Comparison of ENCODE assay signal across 13 mouse cellular contexts in genomic region chr4:127215103-127215502, GRCm38 (mm10). TPM values are rescaled to one million over a fixed set of nuclear protein-coding genes. Genes with fewer than 3 reads are reported as not detected.
DNase-seq lines count a peak whose midpoint lies in the region; ATAC-seq and TF ChIP-seq lines count a peak whose summit lies in the region.
"Had no signal": no experiment of that assay in that cellular context is flagged by ENCODE, and none has a peak within 500 bp of the region (broad histone marks: within the 10 kb centered on the region; RNA-seq: fewer than 3 reads in every experiment).

No protein-coding gene starts in this region.

- H3K27me3 ChIP-seq in intestine, postnatal 0 days (replicated peaks; ENCODE audit: control insufficient read depth, insufficient read depth, low read length) = no peaks in the 10 kb centered on the region
- H3K27me3 ChIP-seq in intestine, embryonic 15.5 days (replicated peaks) = peaks cover 13% of the 10 kb centered on the region
- peaks cover 4% of the 10 kb centered on the region for H3K27me3 ChIP-seq in lung, postnatal 0 days (replicated peaks; ENCODE audit: insufficient read depth, low read length)

- 54% methylated on average over 11 of the region's 11 CpGs for WGBS in intestine, postnatal 0 days
- WGBS in intestine, embryonic 15.5 days = 44% methylated on average over 11 of the region's 11 CpGs
- 40% methylated on average over 11 of the region's 11 CpGs for WGBS in lung, postnatal 0 days
- 47% methylated on average over 11 of the region's 11 CpGs for WGBS in lung, adult 2 months

- ATAC-seq in intestine, postnatal 0 days = no peak
- no peak for ATAC-seq in intestine, embryonic 15.5 days
- no peak for ATAC-seq in lung, postnatal 0 days
- no peak for ATAC-seq in monocyte, adult 5-6 weeks (replicated peaks; ENCODE audit: insufficient number of reproducible peaks, low FRiP score, low TSS enrichment, poor library complexity, severe bottlenecking)

- H3K4me2 ChIP-seq in intestine, postnatal 0 days (replicated peaks; ENCODE audit: low read depth) = no peak overlapping the region
- H3K4me2 ChIP-seq in intestine, embryonic 15.5 days (replicated peaks) = no peak overlapping the region
- H3K4me2 ChIP-seq in lung, postnatal 0 days (replicated peaks; ENCODE audit: low read depth, low read length) = no peak overlapping the region

- no peak for TF ChIP-seq POLR2A in lung, adult 2 months (IDR thresholded peaks at IDR 0.05; ENCODE audit: borderline replicate concordance, extremely low read depth, low read depth, low read length)

- peak; percentile 42 for TF ChIP-seq CTCF in intestine, postnatal 0 days (IDR thresholded peaks at IDR 0.05; ENCODE audit: low read depth)
- TF ChIP-seq CTCF in lung, postnatal 0 days (IDR thresholded peaks at IDR 0.05) = 0 out of 2 replicates have a peak, but pooled peaks have one; percentile 27
- no peak for TF ChIP-seq CTCF in lung, adult 2 months (IDR thresholded peaks at IDR 0.05; ENCODE audit: insufficient read depth, low read length)

- no peak overlapping the region for H3K27ac ChIP-seq in intestine, postnatal 0 days (ENCODE audit: low read depth, low read length)
- H3K27ac ChIP-seq in intestine, embryonic 15.5 days = no peak overlapping the region
- H3K27ac ChIP-seq in lung, postnatal 0 days (ENCODE audit: low read length) = no peak overlapping the region
- H3K27ac ChIP-seq: heart, embryonic 10.5 days; hindbrain, embryonic 14.5 days had no signal

- H3K9ac ChIP-seq in intestine, postnatal 0 days (ENCODE audit: low read depth, low read length) = no peak overlapping the region
- H3K9ac ChIP-seq in intestine, embryonic 15.5 days = no peak overlapping the region
- H3K9ac ChIP-seq in lung, postnatal 0 days (replicated peaks; ENCODE audit: low read depth) = no peak overlapping the region
- H3K9ac ChIP-seq: hindbrain, embryonic 14.5 days had no signal

- no peaks in the 10 kb centered on the region for H3K36me3 ChIP-seq in intestine, postnatal 0 days (ENCODE audit: control insufficient read depth, insufficient read depth)
- H3K36me3 ChIP-seq in intestine, embryonic 15.5 days = no peaks in the 10 kb centered on the region
- H3K36me3 ChIP-seq in lung, postnatal 0 days (ENCODE audit: insufficient read depth, low read length) = no peaks in the 10 kb centered on the region
- H3K36me3 ChIP-seq: heart, embryonic 10.5 days had no signal

- TF ChIP-seq EP300 in lung, postnatal 0 days (IDR thresholded peaks at IDR 0.05) = no peak

- H3K9me3 ChIP-seq in intestine, postnatal 0 days (ENCODE audit: control insufficient read depth) = no peaks in the 10 kb centered on the region
- no peaks in the 10 kb centered on the region for H3K9me3 ChIP-seq in intestine, embryonic 15.5 days
- no peaks in the 10 kb centered on the region for H3K9me3 ChIP-seq in lung, postnatal 0 days (ENCODE audit: low read length)
- H3K9me3 ChIP-seq: heart, embryonic 10.5 days had no signal

- H3K4me1 ChIP-seq in intestine, postnatal 0 days (replicated peaks; ENCODE audit: control insufficient read depth, insufficient read depth, low read length) = no peaks in the 10 kb centered on the region
- H3K4me1 ChIP-seq in intestine, embryonic 15.5 days (replicated peaks) = no peaks in the 10 kb centered on the region
- H3K4me1 ChIP-seq in lung, postnatal 0 days (ENCODE audit: insufficient read depth, low read depth, low read length) = no peaks in the 10 kb centered on the region
- no peaks in the 10 kb centered on the region for H3K4me1 ChIP-seq in lung, adult 2 months (ENCODE audit: control insufficient read depth, insufficient read depth, low read length)

- DNase-seq in lung, postnatal 0 days (ENCODE audit: low spot score) = no peak
- no peak for DNase-seq in lung, adult 2 months
- DNase-seq in ES-CJ7 (ENCODE audit: low read depth, low spot score) = peak; percentile 71
- DNase-seq in cerebellum, postnatal 10 days = peak; percentile 81 to 83
- DNase-seq in thymus, postnatal 0 days (ENCODE audit: low spot score) = no peak
- DNase-seq: right cerebral cortex, postnatal 14 days had no signal

- no peak overlapping the region for H3K4me3 ChIP-seq in intestine, postnatal 0 days (ENCODE audit: low read depth, low read length)
- no peak overlapping the region for H3K4me3 ChIP-seq in intestine, embryonic 15.5 days (replicated peaks)
- H3K4me3 ChIP-seq in lung, postnatal 0 days (ENCODE audit: low read depth, low read length) = no peak overlapping the region
- no peak overlapping the region for H3K4me3 ChIP-seq in lung, adult 2 months (replicated peaks; ENCODE audit: extremely low read depth, low read depth, low read length)
- H3K4me3 ChIP-seq: erythroblast, embryonic 14.5 days; heart, embryonic 10.5 days had no signal

RNA-seq across cellular contexts. Expression of gene Smim12, which starts 28.5 kb away (rescaled TPM):
- polyA plus RNA-seq in intestine, postnatal 0 days (2015; fragmentation: Nextera tagmentation; extraction: Ambion mirVana) = 42.4 and 44.9 TPM in 2 replicates
- 56.3 and 57.1 TPM in 2 replicates for polyA plus RNA-seq in intestine, embryonic 15.5 days (2015; fragmentation: Nextera tagmentation; extraction: Ambion mirVana)
- polyA plus RNA-seq in lung, postnatal 0 days (2015; fragmentation: Nextera tagmentation; extraction: Ambion mirVana) = 60.4 and 66.1 TPM in 2 replicates
- polyA plus RNA-seq in lung, adult 2 months (2012; rRNA removed) = 37.4 and 40.0 TPM in 2 replicates
- total RNA-seq in monocyte, adult 5-6 weeks (2017) = 32.2 to 42.3 TPM (median 32.9 TPM) in 3 replicates
- polyA plus RNA-seq in thymus, postnatal 0 days (2015; fragmentation: Nextera tagmentation; extraction: Ambion mirVana) = 57.9 and 59.4 TPM in 2 replicates

RNA-seq across cellular contexts. Expression of gene Dlgap3, which starts 46.1 kb away (rescaled TPM):
- 0.46 and 0.59 TPM in 2 replicates for polyA plus RNA-seq in intestine, postnatal 0 days (2015; fragmentation: Nextera tagmentation; extraction: Ambion mirVana)
- polyA plus RNA-seq in intestine, embryonic 15.5 days (2015; fragmentation: Nextera tagmentation; extraction: Ambion mirVana) = 1.1 and 1.2 TPM in 2 replicates
- 0.10 and 0.18 TPM in 2 replicates for polyA plus RNA-seq in lung, postnatal 0 days (2015; fragmentation: Nextera tagmentation; extraction: Ambion mirVana)
- polyA plus RNA-seq in lung, adult 2 months (2012; rRNA removed) = 0.25 and 0.54 TPM in 2 replicates
- total RNA-seq in monocyte, adult 5-6 weeks (2017) = not detected in 3 replicates
- 0.55 and 0.80 TPM in 2 replicates for polyA plus RNA-seq in thymus, postnatal 0 days (2015; fragmentation: Nextera tagmentation; extraction: Ambion mirVana)
- total RNA-seq: MEL had no signal
- polyA plus RNA-seq: erythroblast, embryonic 14.5 days had no signal

Comparison
In these comparisons a context has a peak if more than half of its experiments do, and no peak if none do; other contexts are left out.
1. DNase-seq: peak in ES-CJ7 (single experiment) and cerebellum, postnatal 10 days (2 of 2); none in lung, postnatal 0 days (single experiment), lung, adult 2 months (single experiment) and thymus, postnatal 0 days (single experiment).